Mouse (Mus musculus) megakaryocyte, embryonic 14.5 days (primary cell): ENCODE results near the gene Ccdc58. TPM values are rescaled to one million over a fixed set of nuclear protein-coding genes. Genes with fewer than 3 reads are reported as not detected.
A peak's percentile ranks its signal among the peaks of the same experiment; 100 is the strongest.
"Not testable (repeated sequence)": the region's sequence is repeated elsewhere in the genome, so short reads cannot be mapped to it uniquely, and the experiment has no call there.

Experiments
- H3K27me3 ChIP-seq: replicated peaks from 2 replicates; pipeline ENCODE3; 2012; ENCODE audit warnings: inconsistent platforms
- H3K36me3 ChIP-seq: replicated peaks from 2 replicates; pipeline ENCODE3; 2012; ENCODE audit warnings: low read length, inconsistent platforms, mixed read lengths
- H3K4me1 ChIP-seq: 2 replicates; pipeline ENCODE4 v1.6.1; 2012; ENCODE audit warnings: inconsistent platforms
- H3K4me3 ChIP-seq: replicated peaks from 2 replicates; pipeline ENCODE3; 2012; ENCODE audit warnings: moderate library complexity, mild to moderate bottlenecking, inconsistent platforms
- H3K9me3 ChIP-seq: 2 replicates; pipeline ENCODE4 v1.6.1; 2012; ENCODE audit warnings: inconsistent platforms
- FLI1 ChIP-seq: IDR thresholded peaks from 2 replicates; pipeline ENCODE4 v1.6.1; 2012; ENCODE audit warnings: low read length, inconsistent platforms, mixed read lengths
- GATA1 ChIP-seq: IDR thresholded peaks from 3 replicates; pipeline ENCODE4 v1.6.1; 2012; ENCODE audit warnings: mixed read lengths, low read length, inconsistent platforms, borderline replicate concordance
- polyA plus RNA-seq: library from polyadenylated mRNA; stranded (reverse); fragments of >175 nt; gene quantifications from 2 replicates; pipeline ENCODE4 v1.2.3, GENCODE M21; 2012; ENCODE audit warnings: low replicate concordance; ENCODE audit not compliant: insufficient read depth

Gene Ccdc58
- polyA plus RNA-seq, 1 experiment, result 7.6 TPM

- TF ChIP-seq FLI1 (no peak), GATA1 (no peak)
- no peaks in the 10 kb centered on the region for H3K9me3 ChIP-seq
- H3K36me3 ChIP-seq, result peaks cover 84% of the 10 kb centered on the region
- H3K4me1 ChIP-seq, result peaks cover 73% of the 10 kb centered on the region
- no peaks in the 10 kb centered on the region for H3K27me3 ChIP-seq
- no peak overlapping the region for H3K4me3 ChIP-seq
Measured at GRCm38 (mm10) chr16:36054920-36055319, 16.6 kb upstream of the Ccdc58 start.

GRCm38 (mm10) chr16:36056416-36056815 is 15.1 kb upstream of the Ccdc58 start:
- H3K4me1 ChIP-seq, result peaks cover 78% of the 10 kb centered on the region
- peaks cover 87% of the 10 kb centered on the region for H3K36me3 ChIP-seq
- TF ChIP-seq FLI1 (no peak), GATA1 (no peak)
- H3K4me3 ChIP-seq, result peak overlapping the region; percentile 6
- H3K9me3 ChIP-seq, result no peaks in the 10 kb centered on the region
- H3K27me3 ChIP-seq, result no peaks in the 10 kb centered on the region

GRCm38 (mm10) chr16:36057933-36058475 is 13.5 kb upstream of the Ccdc58 start:
- H3K4me3 ChIP-seq, result no peak overlapping the region
- peaks cover 77% of the 10 kb centered on the region for H3K4me1 ChIP-seq

GRCm38 (mm10) chr16:36062534-36062933 is 9.0 kb upstream of the Ccdc58 start:
- not testable (repeated sequence) for H3K27me3 ChIP-seq, H3K9me3 ChIP-seq, H3K4me3 ChIP-seq
- Histone ChIP-seq H3K4me1 (peaks cover 79% of the 10 kb centered on the region), H3K36me3 (peaks cover 72% of the 10 kb centered on the region)

More at GRCm38 (mm10) chr16:36057933-36058475, 13.5 kb upstream of the Ccdc58 start:
- peaks cover 79% of the 10 kb centered on the region for H3K36me3 ChIP-seq
- TF ChIP-seq GATA1 (no peak), FLI1 (no peak)
- H3K27me3 ChIP-seq, result no peaks in the 10 kb centered on the region
- H3K9me3 ChIP-seq, result no peaks in the 10 kb centered on the region

GRCm38 (mm10) chr16:36063315-36063714 is 8.2 kb upstream of the Ccdc58 start:
- Histone ChIP-seq H3K4me1 (peaks cover 82% of the 10 kb centered on the region), H3K36me3 (peaks cover 67% of the 10 kb centered on the region)

GRCm38 (mm10) chr16:36064904-36065303 is 6.6 kb upstream of the Ccdc58 start:
- Histone ChIP-seq H3K36me3 (peaks cover 68% of the 10 kb centered on the region), H3K9me3 (no peaks in the 10 kb centered on the region), H3K4me1 (peaks cover 87% of the 10 kb centered on the region), H3K27me3 (no peaks in the 10 kb centered on the region), H3K4me3 (no peak overlapping the region)
- TF ChIP-seq GATA1, result no peak
- no peak for TF ChIP-seq FLI1

More at GRCm38 (mm10) chr16:36063315-36063714, 8.2 kb upstream of the Ccdc58 start:
- H3K9me3 ChIP-seq, result no peaks in the 10 kb centered on the region
- H3K27me3 ChIP-seq, result no peaks in the 10 kb centered on the region
- no peak overlapping the region for H3K4me3 ChIP-seq
- no peak for TF ChIP-seq GATA1
- no peak for TF ChIP-seq FLI1

GRCm38 (mm10) chr16:36067694-36068093 is 3.8 kb upstream of the Ccdc58 start:
- Histone ChIP-seq H3K27me3 (no peaks in the 10 kb centered on the region), H3K4me3 (peak overlapping the region; percentile 83), H3K4me1 (peaks cover 73% of the 10 kb centered on the region), H3K9me3 (no peaks in the 10 kb centered on the region), H3K36me3 (peaks cover 47% of the 10 kb centered on the region)
- TF ChIP-seq GATA1, result no peak
- no peak for TF ChIP-seq FLI1

- Histone ChIP-seq H3K36me3 (peaks cover 41% of the 10 kb centered on the region), H3K4me3 (peak overlapping the region; percentile 83), H3K27me3 (no peaks in the 10 kb centered on the region), H3K9me3 (no peaks in the 10 kb centered on the region), H3K4me1 (peaks cover 70% of the 10 kb centered on the region)
- TF ChIP-seq FLI1, result no peak
- no peak for TF ChIP-seq GATA1
Measured at GRCm38 (mm10) chr16:36068356-36068755, 3.1 kb upstream of the Ccdc58 start.

- no peaks in the 10 kb centered on the region for H3K9me3 ChIP-seq
- peak overlapping the region; percentile 99 for H3K4me3 ChIP-seq
- TF ChIP-seq GATA1, result no peak
- peaks cover 40% of the 10 kb centered on the region for H3K36me3 ChIP-seq
- no peaks in the 10 kb centered on the region for H3K27me3 ChIP-seq
- peaks cover 65% of the 10 kb centered on the region for H3K4me1 ChIP-seq
Measured at GRCm38 (mm10) chr16:36069819-36070575, 1.5 kb upstream of the Ccdc58 start.

GRCm38 (mm10) chr16:36071071-36071449 is 425 bp upstream of the Ccdc58 start:
- peak overlapping the region; percentile 99 for H3K4me3 ChIP-seq
- no peak for TF ChIP-seq GATA1
- TF ChIP-seq FLI1, result no peak
- no peaks in the 10 kb centered on the region for H3K27me3 ChIP-seq
- H3K36me3 ChIP-seq, result peaks cover 42% of the 10 kb centered on the region
- peaks cover 62% of the 10 kb centered on the region for H3K4me1 ChIP-seq
- H3K9me3 ChIP-seq, result no peaks in the 10 kb centered on the region
